ENCODE assay signal across 18 mouse cellular contexts in genomic region chr19:21727081-21727480, GRCm38 (mm10). TPM values are rescaled to one million over a fixed set of nuclear protein-coding genes. Genes with fewer than 3 reads are reported as not detected.
DNase-seq lines count a peak whose midpoint lies in the region; ATAC-seq and TF ChIP-seq lines count a peak whose summit lies in the region.
"Had no signal": no experiment of that assay in that cellular context is flagged by ENCODE, and none has a peak within 500 bp of the region (broad histone marks: within the 10 kb centered on the region; RNA-seq: fewer than 3 reads in every experiment).

No protein-coding gene starts in this region.

- H3K27me3 ChIP-seq in limb, embryonic 11.5 days (ENCODE audit: control insufficient read depth, insufficient read depth, low read length), result no peaks in the 10 kb centered on the region
- no peaks in the 10 kb centered on the region for H3K27me3 ChIP-seq in limb, embryonic 10.5 days (ENCODE audit: low read depth, poor library complexity, severe bottlenecking)
- H3K27me3 ChIP-seq in midbrain, embryonic 11.5 days (ENCODE audit: control insufficient read depth, insufficient read depth, low read length), result no peaks in the 10 kb centered on the region
- H3K27me3 ChIP-seq in midbrain, postnatal 0 days (ENCODE audit: insufficient read depth, low read length), result no peaks in the 10 kb centered on the region
- H3K27me3 ChIP-seq: embryonic facial prominence, embryonic 12.5 days; forebrain, embryonic 13.5 days; forebrain, embryonic 15.5 days had no signal

- H3K4me2 ChIP-seq in limb, embryonic 11.5 days (ENCODE audit: low read depth, severe bottlenecking), result no peak overlapping the region
- H3K4me2 ChIP-seq in midbrain, embryonic 11.5 days, result no peak overlapping the region
- no peak overlapping the region for H3K4me2 ChIP-seq in midbrain, postnatal 0 days (ENCODE audit: low read depth, low read length, poor library complexity, severe bottlenecking)
- H3K4me2 ChIP-seq: embryonic facial prominence, embryonic 12.5 days; forebrain, embryonic 13.5 days; forebrain, embryonic 15.5 days had no signal

- no peak for TF ChIP-seq CTCF in midbrain, postnatal 0 days (IDR thresholded peaks at IDR 0.05)

- H3K9ac ChIP-seq in limb, embryonic 11.5 days (ENCODE audit: low read length), result no peak overlapping the region
- H3K9ac ChIP-seq in midbrain, embryonic 11.5 days (ENCODE audit: low read length), result no peak overlapping the region
- no peak overlapping the region for H3K9ac ChIP-seq in midbrain, postnatal 0 days (replicated peaks; ENCODE audit: low read length, poor library complexity, severe bottlenecking)
- H3K9ac ChIP-seq: embryonic facial prominence, embryonic 12.5 days; forebrain, embryonic 13.5 days; forebrain, embryonic 15.5 days; forebrain, postnatal 0 days had no signal

- H3K9me3 ChIP-seq in limb, embryonic 11.5 days (ENCODE audit: control insufficient read depth, low read length), result no peaks in the 10 kb centered on the region
- H3K9me3 ChIP-seq in limb, embryonic 10.5 days (replicated peaks), result no peaks in the 10 kb centered on the region
- peaks cover 5% of the 10 kb centered on the region for H3K9me3 ChIP-seq in midbrain, embryonic 11.5 days (ENCODE audit: control insufficient read depth, low read length)
- H3K9me3 ChIP-seq in midbrain, postnatal 0 days (ENCODE audit: low read length), result no peaks in the 10 kb centered on the region
- H3K9me3 ChIP-seq: embryonic facial prominence, embryonic 10.5 days; forebrain, embryonic 15.5 days had no signal

- no peaks in the 10 kb centered on the region for H3K4me1 ChIP-seq in limb, embryonic 11.5 days (ENCODE audit: control insufficient read depth, insufficient read depth, low read length)
- no peaks in the 10 kb centered on the region for H3K4me1 ChIP-seq in limb, embryonic 10.5 days
- H3K4me1 ChIP-seq in midbrain, embryonic 11.5 days (ENCODE audit: control insufficient read depth, insufficient read depth, low read length), result peaks cover 5% of the 10 kb centered on the region; the same call in 1 of the 2 replicates
- H3K4me1 ChIP-seq in midbrain, postnatal 0 days (ENCODE audit: insufficient read depth, low read length), result no peaks in the 10 kb centered on the region
- H3K4me1 ChIP-seq: embryonic facial prominence, embryonic 10.5 days had no signal

- 32% methylated on average over 2 of the region's 2 CpGs for WGBS in limb, embryonic 11.5 days
- WGBS in limb, embryonic 10.5 days, result 21% methylated on average over 2 of the region's 2 CpGs
- 42% methylated on average over 2 of the region's 2 CpGs for WGBS in midbrain, embryonic 11.5 days
- WGBS in midbrain, postnatal 0 days, result 44% methylated on average over 2 of the region's 2 CpGs

- DNase-seq in limb, embryonic 11.5 days (ENCODE audit: low spot score), result peak; percentile 9
- no peak for DNase-seq in limb, embryonic 10.5 days (ENCODE audit: low spot score)
- DNase-seq in midbrain, embryonic 11.5 days (ENCODE audit: low spot score, missing footprints), result peak; percentile 74
- no peak for DNase-seq in midbrain, postnatal 0 days (ENCODE audit: low spot score)
- no peak for DNase-seq in adrenal gland, adult 18-20 months (ENCODE audit: low spot score in 2 of 2)
- DNase-seq: adrenal gland, adult 8-10 months; adrenal gland, postnatal 14 days; adrenal gland, postnatal 36 days; cerebellum, adult 11-12 months; cerebellum, adult 2 months; cerebellum, adult 9-10 months; cerebellum, postnatal 10 days; cerebellum, postnatal 25 days; forebrain, postnatal 0 days had no signal

- ATAC-seq in limb, embryonic 11.5 days (ENCODE audit: insufficient number of reproducible peaks, low FRiP score, low TSS enrichment, low read depth), result no peak
- ATAC-seq in midbrain, embryonic 11.5 days (ENCODE audit: low FRiP score), result no peak
- ATAC-seq in midbrain, postnatal 0 days (ENCODE audit: low FRiP score), result no peak
- ATAC-seq: forebrain, embryonic 13.5 days; forebrain, embryonic 15.5 days; forebrain, postnatal 0 days had no signal

- H3K4me3 ChIP-seq in limb, embryonic 11.5 days (ENCODE audit: low read depth, low read length), result no peak overlapping the region
- no peak overlapping the region for H3K4me3 ChIP-seq in limb, embryonic 10.5 days
- no peak overlapping the region for H3K4me3 ChIP-seq in midbrain, embryonic 11.5 days (ENCODE audit: low read depth, low read length)
- no peak overlapping the region for H3K4me3 ChIP-seq in midbrain, postnatal 0 days (ENCODE audit: low read depth, low read length)
- H3K4me3 ChIP-seq: embryonic facial prominence, embryonic 10.5 days; embryonic facial prominence, embryonic 12.5 days; forebrain, embryonic 13.5 days; forebrain, embryonic 15.5 days had no signal

- H3K36me3 ChIP-seq in limb, embryonic 11.5 days (ENCODE audit: control insufficient read depth, insufficient read depth, low read length), result no peaks in the 10 kb centered on the region
- H3K36me3 ChIP-seq in limb, embryonic 10.5 days, result no peaks in the 10 kb centered on the region
- H3K36me3 ChIP-seq in midbrain, embryonic 11.5 days (ENCODE audit: control insufficient read depth, insufficient read depth, low read length), result no peaks in the 10 kb centered on the region
- H3K36me3 ChIP-seq in midbrain, postnatal 0 days (ENCODE audit: insufficient read depth, low read length), result no peaks in the 10 kb centered on the region
- H3K36me3 ChIP-seq: embryonic facial prominence, embryonic 10.5 days; embryonic facial prominence, embryonic 12.5 days; forebrain, embryonic 15.5 days had no signal

- no peak overlapping the region for H3K27ac ChIP-seq in limb, embryonic 11.5 days (replicated peaks; ENCODE audit: low read depth, low read length)
- H3K27ac ChIP-seq in limb, embryonic 10.5 days, result no peak overlapping the region
- no peak overlapping the region for H3K27ac ChIP-seq in midbrain, embryonic 11.5 days (ENCODE audit: low read depth, low read length)
- no peak overlapping the region for H3K27ac ChIP-seq in midbrain, postnatal 0 days (ENCODE audit: low read depth, low read length)
- H3K27ac ChIP-seq: embryonic facial prominence, embryonic 10.5 days; embryonic facial prominence, embryonic 12.5 days; forebrain, embryonic 13.5 days; forebrain, embryonic 15.5 days had no signal

RNA-seq across cellular contexts. Expression of gene Cemip2, which starts 51.1 kb away (rescaled TPM):
- 52.1 and 54.6 TPM in 2 replicates for polyA plus RNA-seq in limb, embryonic 11.5 days (2014; fragmentation: Nextera tagmentation; extraction: Ambion mirVana)
- polyA plus RNA-seq in limb, embryonic 10.5 days (2016; fragmentation: Nextera tagmentation; extraction: Ambion mirVana), result 39.3 and 51.7 TPM in 2 replicates
- polyA plus RNA-seq in midbrain, embryonic 11.5 days (2014; fragmentation: Nextera tagmentation; extraction: Ambion mirVana), result 83.7 and 86.7 TPM in 2 replicates
- 26.3 and 35.4 TPM in 2 replicates for total RNA-seq in midbrain, postnatal 0 days (2014; rRNA removed)
- polyA plus RNA-seq in midbrain, postnatal 0 days (2015; fragmentation: Nextera tagmentation; extraction: Ambion mirVana), result 13.0 and 15.8 TPM in 2 replicates
- 10 to 100 TPM; 12.7 to 15.6 TPM for total RNA-seq in adrenal gland, adult 18-20 months (2021)

Comparison
In these comparisons a context has a peak if more than half of its experiments do, and no peak if none do; other contexts are left out.
1. DNase-seq: peak in limb, embryonic 11.5 days (single experiment) and midbrain, embryonic 11.5 days (single experiment); none in limb, embryonic 10.5 days (single experiment), midbrain, postnatal 0 days (single experiment) and adrenal gland, adult 18-20 months (0 of 2).